Mouse (Mus musculus) thymus, postnatal 10 days (tissue): ENCODE measurements around the gene Sptbn4.
A peak's percentile ranks its signal among the peaks of the same experiment; 100 is the strongest.

Experiments used
- DNase-seq, 2 experiments: peaks; one replicate each; pipeline ENCODE4 v3.0.0; 2021; ENCODE audit warnings: low spot score in 2 of 2

The Sptbn4 gene

GRCm38 (mm10) chr7:27326101-27326880 lies 121.2 kb downstream of the Sptbn4 start:
- DNase-seq: no peak

- no peak for DNase-seq
Observed at GRCm38 (mm10) chr7:27325697-27326096, 121.8 kb downstream of the Sptbn4 start.

- DNase-seq: no peak
Observed at GRCm38 (mm10) chr7:27324928-27325327, 122.6 kb downstream of the Sptbn4 start.

GRCm38 (mm10) chr7:27324161-27324560 lies 123.3 kb downstream of the Sptbn4 start:
- DNase-seq: no peak

- no peak for DNase-seq
Observed at GRCm38 (mm10) chr7:27323001-27323400, 124.5 kb downstream of the Sptbn4 start.

GRCm38 (mm10) chr7:27322291-27322690 lies 125.2 kb downstream of the Sptbn4 start:
- no peak for DNase-seq

- no peak for DNase-seq
Observed at GRCm38 (mm10) chr7:27319411-27319810, 128.1 kb downstream of the Sptbn4 start.

- peak; percentile 41 to 51 for DNase-seq
Observed at GRCm38 (mm10) chr7:27315958-27316357, 131.5 kb downstream of the Sptbn4 start.

GRCm38 (mm10) chr7:27314393-27314792 lies 133.1 kb downstream of the Sptbn4 start:
- no peak for DNase-seq

GRCm38 (mm10) chr7:27311651-27312284 lies 135.7 kb downstream of the Sptbn4 start:
- DNase-seq: no peak

GRCm38 (mm10) chr7:27310996-27311535 lies 136.4 kb downstream of the Sptbn4 start:
- DNase-seq: no peak

GRCm38 (mm10) chr7:27310306-27310705 lies 137.2 kb downstream of the Sptbn4 start:
- no peak for DNase-seq

GRCm38 (mm10) chr7:27309832-27310231 lies 137.7 kb downstream of the Sptbn4 start:
- no peak for DNase-seq

GRCm38 (mm10) chr7:27308821-27309549 lies 138.5 kb downstream of the Sptbn4 start:
- DNase-seq: no peak

- no peak for DNase-seq
Observed at GRCm38 (mm10) chr7:27307551-27307950, 139.9 kb downstream of the Sptbn4 start.
